Mouse (Mus musculus): ENCODE data around the gene Igfbp6. TPM values are rescaled to one million over a fixed set of nuclear protein-coding genes. Genes with fewer than 3 reads are reported as not detected.
A peak's percentile ranks its signal among the peaks of the same experiment; 100 is the strongest.

Igfbp6 gene
- polyA plus RNA-seq, 1 experiment from 2014 or later: 21.2 TPM

DNA sequence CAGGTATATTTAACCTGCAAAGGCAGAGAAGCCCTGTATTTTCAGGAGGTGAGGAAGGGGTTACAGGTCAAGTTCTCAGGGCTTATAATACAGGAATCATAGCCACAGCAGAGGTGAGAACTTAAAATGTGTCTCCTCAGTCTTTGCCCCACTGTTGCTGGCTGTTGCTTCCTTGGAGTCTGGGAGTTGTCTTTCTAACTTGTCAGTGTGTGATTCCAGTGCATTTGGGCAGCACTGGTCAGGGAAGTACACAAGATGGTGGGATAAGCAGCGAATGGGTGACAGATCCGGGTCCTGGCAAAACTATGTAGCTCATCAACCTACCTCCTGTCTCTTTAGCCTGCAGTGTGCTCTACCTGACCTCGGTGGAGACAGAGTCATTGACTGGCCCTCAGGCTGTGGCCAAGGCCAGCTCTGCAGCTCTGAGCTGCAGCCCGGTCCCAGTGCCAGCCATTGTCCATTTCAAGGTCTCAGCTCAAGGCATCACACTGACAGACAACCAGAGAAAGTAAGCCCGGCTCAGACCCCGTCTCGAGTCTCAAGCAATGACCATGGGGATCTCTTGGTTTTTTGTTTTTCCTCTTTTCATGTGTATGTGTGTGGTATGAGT, 29.4 kb upstream of the Igfbp6 start:
- Histone ChIP-seq H3K4me3 (replicated peaks; ENCODE audit: low read length) (no peak overlapping the region), H3K4me1 (ENCODE audit: control insufficient read depth, insufficient read depth, low read length) (0 out of 2 replicates have a peak, but pooled peaks cover 13% of the 10 kb centered on the region), H3K27ac (ENCODE audit: low read length) (no peak overlapping the region), H3K27me3 (ENCODE audit: control insufficient read depth, insufficient read depth, low read length) (no peaks in the 10 kb centered on the region), H3K9me3 (replicated peaks; ENCODE audit: control insufficient read depth, low read length) (no peaks in the 10 kb centered on the region), H3K36me3 (ENCODE audit: control insufficient read depth, insufficient read depth, low read length) (peaks cover 7% of the 10 kb centered on the region), H3K4me2 (ENCODE audit: low read depth, low read length) (no peak overlapping the region), H3K9ac (ENCODE audit: low read length) (no peak overlapping the region)
- 77% methylated on average over 7 of the region's 7 CpGs for WGBS
- no peak for ATAC-seq (ENCODE audit: insufficient read depth, low FRiP score)

DNA sequence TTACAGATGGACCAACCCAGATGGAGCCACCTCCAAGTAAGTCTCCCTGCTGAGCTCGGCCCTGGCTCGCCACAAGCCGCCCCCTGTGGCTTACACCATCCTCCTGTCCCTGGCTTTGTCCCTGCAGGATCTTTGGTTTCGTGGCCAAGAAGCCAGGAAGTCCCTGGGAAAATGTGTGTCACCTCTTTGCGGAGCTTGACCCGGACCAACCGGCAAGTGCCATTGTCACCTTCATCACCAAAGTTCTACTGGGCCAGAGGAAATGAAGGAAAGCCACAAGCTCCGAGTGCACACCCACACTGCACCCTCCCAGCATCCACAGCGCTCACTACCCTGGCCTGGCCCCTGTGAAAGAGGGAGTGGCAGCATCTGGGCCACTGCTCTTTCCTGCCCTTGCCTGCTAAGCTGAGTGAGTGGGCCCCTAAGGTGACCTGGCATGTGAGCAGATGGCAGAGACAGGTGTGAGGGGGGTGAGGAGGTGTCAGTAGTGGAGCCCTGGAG, 28.4 kb upstream of the Igfbp6 start:
- no peak overlapping the region for H3K4me2 ChIP-seq (ENCODE audit: low read depth, low read length)
- no peaks in the 10 kb centered on the region for H3K9me3 ChIP-seq (replicated peaks; ENCODE audit: control insufficient read depth, low read length)
- H3K9ac ChIP-seq (ENCODE audit: low read length): no peak overlapping the region
- H3K27ac ChIP-seq (ENCODE audit: low read length): no peak overlapping the region
- peaks cover 7% of the 10 kb centered on the region; the same call in 1 of the 2 replicates for H3K36me3 ChIP-seq (ENCODE audit: control insufficient read depth, insufficient read depth, low read length)
- WGBS: 69% methylated on average over 9 of the region's 9 CpGs
- H3K27me3 ChIP-seq (ENCODE audit: control insufficient read depth, insufficient read depth, low read length): no peaks in the 10 kb centered on the region
- no peak for ATAC-seq (ENCODE audit: insufficient read depth, low FRiP score)
- H3K4me3 ChIP-seq (replicated peaks; ENCODE audit: low read length): no peak overlapping the region
- H3K4me1 ChIP-seq (ENCODE audit: control insufficient read depth, insufficient read depth, low read length): 0 out of 2 replicates have a peak, but pooled peaks cover 13% of the 10 kb centered on the region

DNA sequence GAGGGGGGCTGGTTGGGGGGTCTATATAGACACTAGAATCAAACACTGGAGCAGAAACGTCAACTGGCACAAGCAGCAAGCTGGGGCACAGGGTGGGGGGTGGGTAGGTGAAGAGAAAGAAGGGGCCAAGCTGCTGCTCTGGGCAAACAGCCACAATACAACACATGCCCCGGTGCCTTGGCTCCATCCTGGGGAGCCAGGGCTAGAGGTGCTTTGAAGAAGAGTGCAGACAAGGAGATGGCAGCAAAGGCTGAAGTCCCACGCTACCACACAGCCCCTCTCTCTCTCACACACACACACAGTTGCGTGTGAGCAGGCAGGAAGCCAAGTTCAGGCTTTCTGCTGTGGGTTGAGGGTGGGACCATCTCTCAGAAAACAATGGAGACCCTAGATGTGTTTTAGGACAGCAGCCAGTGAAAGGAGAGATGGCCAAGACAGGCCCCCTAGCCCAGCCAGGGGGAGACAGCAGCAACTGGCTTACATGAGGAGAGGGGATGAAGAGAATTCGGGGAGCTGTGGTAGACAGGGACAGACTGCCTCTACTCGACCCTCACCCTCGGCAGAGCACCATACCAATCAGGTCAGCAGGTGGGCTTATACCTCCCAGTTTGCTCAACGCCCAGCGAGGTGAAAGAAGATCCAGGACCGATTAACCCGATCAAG, 27.3 kb upstream of the Igfbp6 start:
- 60% methylated on average over 11 of the region's 11 CpGs for WGBS
- ATAC-seq (ENCODE audit: insufficient read depth, low FRiP score): no peak
- Histone ChIP-seq H3K4me3 (replicated peaks; ENCODE audit: low read length) (no peak overlapping the region), H3K4me1 (ENCODE audit: control insufficient read depth, insufficient read depth, low read length) (0 out of 2 replicates have a peak, but pooled peaks cover 13% of the 10 kb centered on the region), H3K4me2 (ENCODE audit: low read depth, low read length) (no peak overlapping the region), H3K36me3 (ENCODE audit: control insufficient read depth, insufficient read depth, low read length) (peaks cover 3% of the 10 kb centered on the region; the same call in 1 of the 2 replicates), H3K27ac (ENCODE audit: low read length) (0 out of 2 replicates have a peak overlapping the region, but pooled peaks have one; percentile 11), H3K9ac (ENCODE audit: low read length) (no peak overlapping the region), H3K27me3 (ENCODE audit: control insufficient read depth, insufficient read depth, low read length) (no peaks in the 10 kb centered on the region), H3K9me3 (replicated peaks; ENCODE audit: control insufficient read depth, low read length) (no peaks in the 10 kb centered on the region)

DNA sequence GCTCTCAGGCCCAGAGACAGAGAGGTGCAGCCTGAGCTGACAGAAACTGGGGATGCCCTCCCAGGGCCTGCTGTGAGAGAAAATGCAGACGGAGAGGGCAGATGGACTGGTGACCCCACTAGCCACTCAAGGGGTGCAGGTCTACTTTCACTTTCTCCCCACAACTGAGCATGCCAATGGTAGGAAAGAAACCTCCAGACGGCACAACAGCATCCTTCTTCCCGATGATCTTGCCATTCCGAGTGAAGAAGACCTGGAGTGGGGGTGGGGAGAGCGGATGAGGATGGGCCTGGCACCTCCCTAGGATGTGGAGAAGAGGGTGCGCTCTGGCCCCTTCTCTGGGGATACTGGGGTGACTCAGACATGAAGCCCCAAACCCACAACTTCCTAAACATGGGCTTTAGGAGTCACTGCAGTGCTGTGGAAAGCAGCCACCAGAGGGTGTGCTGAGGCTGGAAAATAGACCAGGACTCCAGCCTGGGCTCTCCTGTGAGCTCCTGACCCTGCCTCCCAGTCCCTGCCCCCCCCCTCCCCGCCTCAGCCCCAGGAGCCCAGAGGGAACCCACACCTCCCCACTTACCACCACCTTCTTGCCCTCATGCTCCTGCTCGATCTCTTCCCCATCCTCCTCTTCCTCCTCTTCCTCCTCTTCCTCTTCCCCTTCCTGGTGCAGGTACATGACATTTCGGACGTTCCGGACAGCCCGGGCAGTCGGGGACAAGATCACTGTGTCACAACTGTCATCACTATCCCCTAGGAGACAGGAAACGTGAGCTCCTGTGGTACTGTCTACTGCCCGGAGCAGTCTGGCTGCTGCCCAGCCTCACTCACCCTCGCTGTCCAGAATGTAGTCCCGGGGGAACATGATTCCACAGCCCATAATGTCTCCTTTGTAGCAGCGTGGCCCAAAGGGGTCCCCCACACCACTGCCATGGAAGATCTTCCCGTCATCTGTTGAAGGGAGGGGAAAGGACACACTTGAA, 26.4 kb upstream of the Igfbp6 start:
- Histone ChIP-seq H3K4me3 (replicated peaks; ENCODE audit: low read length) (no peak overlapping the region), H3K27me3 (ENCODE audit: control insufficient read depth, insufficient read depth, low read length) (no peaks in the 10 kb centered on the region), H3K4me1 (ENCODE audit: control insufficient read depth, insufficient read depth, low read length) (0 out of 2 replicates have a peak, but pooled peaks cover 13% of the 10 kb centered on the region), H3K9me3 (replicated peaks; ENCODE audit: control insufficient read depth, low read length) (no peaks in the 10 kb centered on the region), H3K27ac (ENCODE audit: low read length) (no peak overlapping the region), H3K4me2 (ENCODE audit: low read depth, low read length) (no peak overlapping the region), H3K9ac (ENCODE audit: low read length) (no peak overlapping the region), H3K36me3 (ENCODE audit: control insufficient read depth, insufficient read depth, low read length) (peaks cover 3% of the 10 kb centered on the region; the same call in 1 of the 2 replicates)
- 72% methylated on average over 19 of the region's 19 CpGs for WGBS
- ATAC-seq (ENCODE audit: insufficient read depth, low FRiP score): 0 out of 2 replicates have a peak, but pooled peaks have one; percentile 13

DNA sequence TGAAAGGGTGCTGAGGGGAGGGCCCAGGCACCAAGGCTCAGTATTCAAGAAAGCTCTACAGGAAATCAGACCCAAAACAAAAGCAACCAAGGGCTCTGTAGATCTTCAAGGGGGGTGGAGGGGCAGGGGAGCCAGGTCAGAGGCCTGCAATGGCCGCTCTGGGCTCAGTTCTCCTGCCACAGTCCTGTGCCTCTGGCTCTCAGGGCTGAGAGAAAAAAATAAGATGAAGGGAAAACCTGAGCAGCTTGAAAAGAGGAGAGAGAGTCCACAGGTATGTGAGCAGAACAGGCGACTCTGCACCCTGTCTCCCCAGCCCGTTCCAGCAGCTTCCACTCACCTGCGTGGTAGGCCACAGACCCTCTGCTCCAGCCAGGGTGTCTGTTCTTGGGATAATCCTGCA, 25.6 kb upstream of the Igfbp6 start:
- H3K9ac ChIP-seq (ENCODE audit: low read length): no peak overlapping the region
- H3K36me3 ChIP-seq (ENCODE audit: control insufficient read depth, insufficient read depth, low read length): no peaks in the 10 kb centered on the region
- WGBS: 92% methylated on average over 4 of the region's 4 CpGs

DNA sequence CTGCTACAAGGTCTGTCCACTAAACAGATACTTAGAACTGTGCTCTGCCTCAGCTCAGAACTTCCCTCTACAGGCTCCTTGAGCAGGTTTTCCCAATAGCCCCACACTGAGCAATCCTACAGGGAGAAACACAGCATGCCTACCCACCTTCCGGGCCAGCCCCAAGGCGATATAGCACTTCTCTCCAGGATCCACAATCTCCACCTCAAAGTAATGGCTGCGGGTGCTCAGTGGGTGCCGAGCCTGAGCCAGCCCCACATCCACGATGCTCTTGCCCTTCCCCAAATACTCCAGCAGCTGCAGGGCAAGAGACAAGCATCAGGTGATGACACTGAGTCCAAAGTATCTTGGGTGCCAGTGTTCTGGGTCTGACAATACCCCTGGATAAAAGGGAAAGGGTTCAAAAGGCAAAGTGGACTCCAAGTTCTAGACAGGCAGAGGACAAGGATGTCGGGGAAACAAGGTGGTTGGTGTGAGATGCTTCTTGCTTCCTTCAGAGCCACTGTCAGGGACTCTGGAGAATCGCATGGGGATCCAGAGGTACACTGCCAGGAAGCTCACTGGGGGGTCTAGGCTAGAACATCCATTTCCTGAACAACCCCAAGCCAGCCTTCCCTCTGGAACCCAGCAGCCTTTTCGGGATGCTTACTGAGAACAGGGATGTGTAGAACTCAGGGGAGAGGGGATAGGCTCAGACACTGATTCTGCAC, 24.9 kb upstream of the Igfbp6 start:
- H3K9ac ChIP-seq (ENCODE audit: low read length): no peak overlapping the region
- no peak overlapping the region for H3K27ac ChIP-seq (ENCODE audit: low read length)
- H3K27me3 ChIP-seq (ENCODE audit: control insufficient read depth, insufficient read depth, low read length): no peaks in the 10 kb centered on the region
- H3K4me1 ChIP-seq (ENCODE audit: control insufficient read depth, insufficient read depth, low read length): 0 out of 2 replicates have a peak, but pooled peaks cover 13% of the 10 kb centered on the region
- no peak overlapping the region for H3K4me2 ChIP-seq (ENCODE audit: low read depth, low read length)
- WGBS: 70% methylated on average over 8 of the region's 8 CpGs
- no peaks in the 10 kb centered on the region for H3K9me3 ChIP-seq (replicated peaks; ENCODE audit: control insufficient read depth, low read length)
- no peak for ATAC-seq (ENCODE audit: insufficient read depth, low FRiP score)
- H3K36me3 ChIP-seq (ENCODE audit: control insufficient read depth, insufficient read depth, low read length): no peaks in the 10 kb centered on the region
- no peak overlapping the region for H3K4me3 ChIP-seq (replicated peaks; ENCODE audit: low read length)

More for the DNA sequence above, 25.6 kb upstream of the Igfbp6 start:
- 0 out of 2 replicates have a peak, but pooled peaks cover 13% of the 10 kb centered on the region for H3K4me1 ChIP-seq (ENCODE audit: control insufficient read depth, insufficient read depth, low read length)
- H3K4me2 ChIP-seq (ENCODE audit: low read depth, low read length): no peak overlapping the region
- H3K9me3 ChIP-seq (replicated peaks; ENCODE audit: control insufficient read depth, low read length): no peaks in the 10 kb centered on the region
- ATAC-seq (ENCODE audit: insufficient read depth, low FRiP score): no peak
- H3K4me3 ChIP-seq (replicated peaks; ENCODE audit: low read length): no peak overlapping the region
- no peaks in the 10 kb centered on the region for H3K27me3 ChIP-seq (ENCODE audit: control insufficient read depth, insufficient read depth, low read length)
- no peak overlapping the region for H3K27ac ChIP-seq (ENCODE audit: low read length)

DNA sequence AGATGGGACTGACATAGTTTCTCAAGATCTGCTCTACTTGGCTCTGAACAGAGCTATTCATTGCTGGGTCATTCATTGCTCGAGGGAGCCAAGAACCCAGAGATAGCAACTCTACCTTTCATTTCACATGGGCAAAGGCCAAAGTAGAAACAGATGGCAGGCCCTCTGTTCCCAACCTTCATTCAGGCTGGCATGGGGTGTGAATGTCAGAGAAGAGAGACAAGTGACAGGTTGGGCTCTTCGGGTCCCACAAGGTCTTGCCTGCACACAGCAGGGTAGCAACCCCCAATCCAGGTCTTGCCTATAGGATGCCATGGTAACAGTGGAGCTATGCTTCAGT, 24.4 kb upstream of the Igfbp6 start:
- WGBS: 70% methylated on average over 2 of the region's 2 CpGs
- no peak overlapping the region for H3K27ac ChIP-seq (ENCODE audit: low read length)
- H3K4me2 ChIP-seq (ENCODE audit: low read depth, low read length): no peak overlapping the region
- H3K9ac ChIP-seq (ENCODE audit: low read length): no peak overlapping the region
- no peak overlapping the region for H3K4me3 ChIP-seq (replicated peaks; ENCODE audit: low read length)
- no peaks in the 10 kb centered on the region for H3K36me3 ChIP-seq (ENCODE audit: control insufficient read depth, insufficient read depth, low read length)
- ATAC-seq (ENCODE audit: insufficient read depth, low FRiP score): no peak
- no peaks in the 10 kb centered on the region for H3K9me3 ChIP-seq (replicated peaks; ENCODE audit: control insufficient read depth, low read length)
- 0 out of 2 replicates have a peak, but pooled peaks cover 13% of the 10 kb centered on the region for H3K4me1 ChIP-seq (ENCODE audit: control insufficient read depth, insufficient read depth, low read length)
- H3K27me3 ChIP-seq (ENCODE audit: control insufficient read depth, insufficient read depth, low read length): no peaks in the 10 kb centered on the region

DNA sequence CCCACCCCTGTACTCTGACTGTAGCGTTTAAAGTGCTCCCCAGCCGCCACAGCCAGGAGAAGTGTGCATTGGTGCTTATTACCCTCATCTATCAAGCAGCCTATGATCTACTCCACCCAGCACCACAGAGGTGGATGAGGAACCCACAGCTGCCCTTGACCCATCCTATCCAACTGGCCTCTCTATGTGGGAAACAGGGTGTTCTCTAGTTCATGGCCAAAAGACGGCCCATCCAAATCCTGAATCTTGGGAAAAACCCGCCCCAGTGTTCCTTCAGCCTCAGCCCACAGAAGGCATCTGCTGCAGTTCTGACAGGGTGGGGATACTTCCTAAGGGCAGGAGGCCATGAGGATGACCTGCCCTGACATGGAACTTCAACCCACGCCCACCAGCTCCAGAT, 23.6 kb upstream of the Igfbp6 start:
- no peaks in the 10 kb centered on the region for H3K27me3 ChIP-seq (ENCODE audit: control insufficient read depth, insufficient read depth, low read length)
- H3K9ac ChIP-seq (ENCODE audit: low read length): no peak overlapping the region
- 0 out of 2 replicates have a peak, but pooled peaks cover 10% of the 10 kb centered on the region for H3K4me1 ChIP-seq (ENCODE audit: control insufficient read depth, insufficient read depth, low read length)
- H3K27ac ChIP-seq (ENCODE audit: low read length): no peak overlapping the region
- no peak for ATAC-seq (ENCODE audit: insufficient read depth, low FRiP score)
- no peaks in the 10 kb centered on the region for H3K36me3 ChIP-seq (ENCODE audit: control insufficient read depth, insufficient read depth, low read length)
- H3K4me3 ChIP-seq (replicated peaks; ENCODE audit: low read length): no peak overlapping the region
- H3K9me3 ChIP-seq (replicated peaks; ENCODE audit: control insufficient read depth, low read length): no peaks in the 10 kb centered on the region
- 79% methylated on average over 5 of the region's 5 CpGs for WGBS
- no peak overlapping the region for H3K4me2 ChIP-seq (ENCODE audit: low read depth, low read length)

Measured in stomach, embryonic 16.5 days (tissue).